Mouse (Mus musculus) neutrophil, adult 5-6 weeks (primary cell): ENCODE results near the gene Naa38. TPM values are rescaled to one million over a fixed set of nuclear protein-coding genes. Genes with fewer than 3 reads are reported as not detected.

Source experiments
- ATAC-seq: fragments of 151-379, 151-347 bp; 2 replicates; pipeline ENCODE4 v1.8.0; 2017; ENCODE audit warnings: mild to moderate bottlenecking, moderate TSS enrichment; ENCODE audit not compliant: insufficient number of reproducible peaks, poor library complexity, low FRiP score, severe bottlenecking; ENCODE audit errors: extremely low read depth
- total RNA-seq: library from RNA; stranded (forward); fragments of 200-1000 nt; gene quantifications from 2 replicates; pipeline ENCODE4 v1.2.3, GENCODE M21; 2017

Gene Naa38
- total RNA-seq, 1 experiment from 2014 or later, result 39.9 TPM

DNA sequence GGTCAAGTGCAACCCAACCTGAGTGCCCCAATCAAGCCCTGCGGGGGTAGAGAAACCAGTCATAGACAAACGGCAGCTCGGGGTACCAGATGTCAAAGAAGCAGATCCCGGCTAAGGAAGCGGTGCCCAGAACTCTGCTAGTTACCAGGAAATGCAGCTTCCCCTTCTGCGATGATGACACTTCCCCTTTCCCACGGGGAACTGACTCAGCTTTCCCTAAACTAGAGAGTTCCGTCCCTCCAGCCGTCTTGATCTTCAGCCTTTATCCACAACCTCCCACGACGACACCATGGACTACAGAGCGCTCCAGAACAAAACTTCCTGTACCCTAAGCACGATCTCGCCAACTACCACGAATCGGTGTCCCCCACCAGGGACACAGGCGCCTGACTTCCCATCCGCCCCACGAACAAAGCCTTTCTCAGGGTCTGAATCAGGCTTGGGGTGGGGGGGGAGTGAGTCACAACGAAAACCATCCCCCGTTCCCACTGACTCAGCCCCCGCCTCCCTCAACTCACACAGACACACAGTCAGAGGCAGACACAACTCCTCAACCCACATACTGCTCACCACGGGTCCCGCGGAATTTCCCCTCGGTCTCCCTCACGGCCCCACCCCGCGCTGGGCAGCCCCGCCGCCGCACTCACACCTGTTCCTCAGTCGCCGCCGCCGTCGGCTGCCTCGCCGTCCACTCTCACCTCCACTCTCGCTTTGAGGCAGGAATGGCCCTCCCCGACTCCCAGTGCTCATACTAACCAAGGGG, 15.2 kb downstream of the Naa38 start:
- peak; percentile 28 for ATAC-seq

GRCm38 (mm10) chr11:69411073-69411535, 15.8 kb downstream of the Naa38 start:
- peak; percentile 9; the same call in 1 of the 2 replicates for ATAC-seq

- ATAC-seq, result peak; percentile 4
Measured at GRCm38 (mm10) chr11:69411538-69412203, 16.4 kb downstream of the Naa38 start.

DNA sequence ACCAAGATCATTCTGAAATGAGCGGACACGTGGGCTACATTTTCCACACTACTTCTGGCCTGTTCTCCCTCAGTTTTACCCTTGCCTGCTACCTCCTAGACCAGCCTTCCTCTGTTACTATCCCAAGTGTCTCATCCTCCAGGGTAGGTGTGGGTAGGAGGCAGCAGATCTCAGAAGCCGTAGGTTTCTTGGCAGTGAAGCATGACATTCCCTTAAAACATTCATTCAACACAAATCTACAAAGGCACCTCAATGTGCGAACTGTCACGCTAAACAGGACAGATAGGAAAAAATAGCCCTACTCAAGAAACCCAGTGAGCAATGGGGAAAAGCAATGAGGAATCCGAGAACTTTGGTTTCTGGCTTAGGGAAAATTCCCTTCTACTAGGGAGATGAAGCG, 17.3 kb downstream of the Naa38 start:
- ATAC-seq, result no peak

- ATAC-seq, result no peak
Measured at GRCm38 (mm10) chr11:69413221-69414181, 18.2 kb downstream of the Naa38 start, which contains the start of gene Kdm6b. TSS of gene Kdm6b (minus strand) at chr11:69413675.

DNA sequence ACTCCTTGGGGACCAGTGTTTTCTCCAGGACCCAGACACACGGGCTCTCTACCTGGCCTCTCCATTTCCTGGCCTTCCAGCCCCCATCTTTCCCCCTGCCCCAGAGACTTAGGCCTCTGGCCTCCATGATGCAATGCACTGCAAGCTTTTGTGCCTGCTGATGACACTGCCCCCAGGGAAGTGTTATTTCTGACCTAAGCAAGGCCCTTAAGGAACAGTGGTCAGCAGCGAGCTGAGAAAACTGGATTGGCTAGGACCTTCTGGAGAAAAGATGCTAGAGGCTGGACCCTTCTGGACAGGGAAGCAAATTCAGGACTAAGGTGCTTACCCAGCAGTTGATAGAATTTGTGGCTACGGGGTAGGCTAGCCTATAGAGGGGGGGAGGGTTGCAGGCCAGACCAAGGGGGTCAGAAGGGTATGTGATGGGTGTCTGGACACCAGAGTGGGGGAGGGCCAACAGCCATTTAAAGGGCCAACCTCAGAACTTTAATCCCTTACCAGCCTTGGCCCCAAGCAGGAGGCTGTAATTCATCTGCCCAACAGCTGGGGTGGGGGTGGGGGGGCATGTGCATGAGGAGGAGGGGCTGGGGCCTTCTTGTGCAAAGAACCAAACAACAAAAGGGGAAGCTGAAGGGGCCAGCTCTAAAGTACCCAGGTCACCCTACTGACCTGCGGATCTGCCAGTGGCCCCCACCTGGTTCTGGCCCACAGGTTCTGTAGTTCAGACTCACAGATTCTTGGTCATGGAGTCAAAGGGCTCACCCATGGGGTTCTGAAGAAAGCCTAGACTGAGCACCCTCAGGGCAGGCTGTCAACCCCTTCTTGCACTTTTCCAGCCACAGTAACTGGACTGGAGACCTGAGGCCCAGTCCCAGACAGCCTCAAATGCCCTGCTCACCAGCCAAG, 19.4 kb downstream of the Naa38 start:
- no peak for ATAC-seq

GRCm38 (mm10) chr11:69415327-69415667, 20.0 kb downstream of the Naa38 start:
- no peak for ATAC-seq

- no peak for ATAC-seq
Measured at GRCm38 (mm10) chr11:69415668-69416451, 20.6 kb downstream of the Naa38 start.

GRCm38 (mm10) chr11:69416509-69416908, 21.2 kb downstream of the Naa38 start:
- no peak for ATAC-seq

DNA sequence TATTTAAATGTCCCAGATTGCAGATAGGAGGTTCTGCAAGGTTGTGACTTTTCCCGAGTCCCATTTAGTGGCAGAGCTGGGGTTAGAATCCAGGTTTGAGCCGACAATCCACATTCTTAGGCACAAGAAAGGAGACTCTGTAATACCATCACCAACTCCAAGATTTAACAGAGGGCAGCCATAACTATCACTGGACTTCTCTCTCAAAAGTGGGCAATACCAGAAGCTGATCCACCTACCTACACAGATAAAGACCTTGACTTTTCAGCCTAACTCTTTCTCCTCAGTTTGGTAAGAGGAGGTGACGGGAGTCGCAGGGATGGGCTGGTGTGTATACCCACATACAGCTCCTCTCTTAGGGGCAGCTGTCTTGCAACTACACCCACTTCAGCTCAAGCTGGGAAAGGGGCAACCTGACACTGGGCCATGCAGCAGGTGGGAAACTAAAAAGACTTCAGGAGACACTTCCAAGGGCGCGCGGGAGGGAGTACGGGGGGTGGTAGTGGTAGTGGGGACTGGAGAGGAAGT, 21.7 kb downstream of the Naa38 start:
- no peak for ATAC-seq

- ATAC-seq, result peak; percentile 30
Measured at GRCm38 (mm10) chr11:69417449-69418384, 22.4 kb downstream of the Naa38 start.

- peak; percentile 64 for ATAC-seq
Measured at GRCm38 (mm10) chr11:69418481-69419442, 23.5 kb downstream of the Naa38 start.

GRCm38 (mm10) chr11:69419443-69419812, 24.1 kb downstream of the Naa38 start:
- ATAC-seq, result no peak

DNA sequence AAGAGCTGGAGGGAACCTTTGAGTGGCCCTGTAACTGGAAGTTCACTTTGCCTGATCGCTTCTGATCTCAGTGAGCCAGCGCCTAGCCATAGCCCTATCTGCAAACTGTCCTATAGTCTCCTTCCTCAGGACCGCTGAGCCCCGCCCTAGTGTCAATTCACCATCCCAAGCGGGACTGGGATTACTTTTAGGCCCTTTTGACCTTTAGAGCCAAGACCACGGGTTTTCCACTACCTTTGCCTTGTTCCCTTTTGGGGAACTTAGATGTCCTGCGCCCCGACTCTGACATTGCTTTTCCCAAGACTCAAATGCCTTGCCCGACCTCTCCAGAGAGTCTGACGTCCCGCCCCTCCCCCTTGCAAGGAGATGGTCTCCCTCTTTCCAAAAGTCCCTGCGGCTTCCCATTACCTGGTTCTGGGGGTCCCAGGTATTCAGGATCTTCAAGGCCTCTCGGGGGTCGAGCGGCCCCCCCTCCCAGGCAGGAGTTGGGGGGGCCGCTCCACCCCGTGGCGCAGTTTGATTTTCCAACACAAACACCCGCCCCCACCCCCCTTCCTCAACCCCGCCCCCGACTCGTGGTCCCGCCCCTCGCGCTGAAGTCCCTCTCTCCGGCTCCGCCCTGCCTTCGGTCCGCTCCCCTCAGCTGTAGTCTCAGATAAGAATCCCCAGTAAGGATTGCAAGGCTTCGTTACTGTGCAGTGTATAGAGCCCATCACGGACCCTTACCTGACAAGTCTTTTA, 24.7 kb downstream of the Naa38 start:
- no peak for ATAC-seq

DNA sequence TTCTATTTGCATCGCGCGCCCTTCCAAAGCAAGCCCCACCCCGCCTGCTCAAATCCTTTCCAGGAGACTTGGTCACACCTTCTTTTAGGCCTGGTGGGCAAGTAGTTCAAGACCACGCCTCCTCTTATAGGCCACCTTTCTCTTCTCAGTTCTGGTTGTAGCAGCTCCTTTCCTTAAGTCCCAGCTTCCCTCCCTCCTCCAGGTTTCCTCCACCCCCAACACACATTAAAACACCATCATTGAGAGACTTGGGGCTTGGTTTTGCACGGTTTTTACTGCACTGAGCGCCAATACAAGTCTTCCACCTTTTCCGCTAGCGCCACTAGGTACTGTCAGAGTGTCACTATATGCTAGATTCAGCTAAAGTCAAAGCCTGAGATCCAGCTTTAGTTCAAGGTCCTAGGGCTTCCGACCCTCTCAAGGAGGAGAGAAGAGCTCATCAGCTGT, 25.3 kb downstream of the Naa38 start:
- no peak for ATAC-seq
